Mouse (Mus musculus) stomach, embryonic 14.5 days (tissue): ENCODE data around the gene Ube2g2. TPM values are rescaled to one million over a fixed set of nuclear protein-coding genes. Genes with fewer than 3 reads are reported as not detected.

Experiments
- ATAC-seq: fragments of 200-750 bp; cut with Nextera tagmentation; 2 replicates; pipeline ENCODE4 v1.8.0; 2017; ENCODE audit warnings: low read depth, moderate TSS enrichment; ENCODE audit not compliant: insufficient number of reproducible peaks, insufficient read depth, low FRiP score
- H3K27ac ChIP-seq: fragments of 300-500 bp; sonication (generic); 2 replicates; pipeline ENCODE4 v1.5.1; 2014; ENCODE audit warnings: mild to moderate bottlenecking, low read length, moderate library complexity, mixed read lengths
- H3K27me3 ChIP-seq: fragments of 300-500 bp; sonication (generic); 2 replicates; pipeline ENCODE4 v1.6.1; 2014; ENCODE audit warnings: low read length, control low read depth, mixed read lengths; ENCODE audit not compliant: control insufficient read depth, insufficient read depth
- H3K36me3 ChIP-seq: fragments of 300-500 bp; sonication (generic); 2 replicates; pipeline ENCODE4 v1.6.1; 2014; ENCODE audit warnings: mild to moderate bottlenecking, control low read depth, low read length, moderate library complexity, mixed read lengths; ENCODE audit not compliant: control insufficient read depth, insufficient read depth
- H3K4me1 ChIP-seq: fragments of 300-500 bp; sonication (generic); 2 replicates; pipeline ENCODE4 v1.6.1; 2014; ENCODE audit warnings: low read length, control low read depth, mixed read lengths; ENCODE audit not compliant: control insufficient read depth, insufficient read depth
- H3K4me2 ChIP-seq: fragments of 300-500 bp; sonication (generic); replicated peaks from 2 replicates; pipeline ENCODE4 v1.6.1; 2014; ENCODE audit warnings: low read depth, low read length, control low read depth
- H3K4me3 ChIP-seq: fragments of 300-500 bp; sonication (generic); 2 replicates; pipeline ENCODE4 v1.5.1; 2014; ENCODE audit warnings: low read depth, low read length, control low read depth
- H3K9ac ChIP-seq: fragments of 300-500 bp; sonication (generic); replicated peaks from 2 replicates; pipeline ENCODE4 v1.6.1; 2014; ENCODE audit warnings: low read depth, mild to moderate bottlenecking, control low read depth, low read length, moderate library complexity, mixed read lengths
- H3K9me3 ChIP-seq: fragments of 300-500 bp; sonication (generic); 2 replicates; pipeline ENCODE4 v1.6.1; 2016; ENCODE audit warnings: low read depth, low read length, control low read depth; ENCODE audit not compliant: control insufficient read depth
- WGBS: fragments of 180-500 bp; shearing (Covaris S2); extraction: QIAGEN DNeasy Blood & Tissue Kit; methylation state at CpG from one replicate; pipeline ENCODE4 v1.1.7; 2014; 5-methylcytosine and 5-hydroxymethylcytosine counted together
- polyA plus RNA-seq: library from polyadenylated mRNA; unstranded; fragments of >200 nt; fragmentation: Nextera tagmentation; extraction: Ambion mirVana; gene quantifications from 2 replicates; pipeline ENCODE4 v1.2.1, GENCODE M21; 2014

Gene Ube2g2
- polyA plus RNA-seq, 1 experiment from 2014 or later = 44.3 TPM

DNA sequence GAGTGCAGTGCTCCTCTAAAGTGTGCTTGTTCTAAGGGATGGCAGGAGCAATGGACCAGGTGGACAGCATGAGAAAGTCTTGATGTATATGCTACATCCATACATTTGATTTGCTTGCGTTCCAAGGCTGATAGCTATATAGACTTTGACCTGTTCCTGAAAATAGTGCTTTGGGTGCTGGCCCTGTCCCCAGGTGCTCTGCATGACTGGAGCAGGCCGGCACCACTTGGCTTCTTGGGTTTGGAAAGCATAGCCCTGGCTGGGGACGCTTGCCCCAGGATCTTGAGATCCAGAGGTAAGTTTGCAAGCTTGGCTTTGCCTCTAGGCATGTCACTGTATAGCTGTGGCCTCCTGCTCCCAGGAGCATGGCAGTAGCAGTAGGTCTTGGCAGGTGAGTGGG, 35.4 kb upstream of the Ube2g2 start:
- Histone ChIP-seq H3K4me3 (no peak overlapping the region), H3K4me1 (peaks cover 13% of the 10 kb centered on the region), H3K9ac (no peak overlapping the region), H3K36me3 (peaks cover 15% of the 10 kb centered on the region), H3K27ac (no peak overlapping the region), H3K27me3 (no peaks in the 10 kb centered on the region), H3K4me2 (no peak overlapping the region), H3K9me3 (no peaks in the 10 kb centered on the region)
- 90% methylated on average over 3 of the region's 3 CpGs for WGBS
- ATAC-seq = no peak

DNA sequence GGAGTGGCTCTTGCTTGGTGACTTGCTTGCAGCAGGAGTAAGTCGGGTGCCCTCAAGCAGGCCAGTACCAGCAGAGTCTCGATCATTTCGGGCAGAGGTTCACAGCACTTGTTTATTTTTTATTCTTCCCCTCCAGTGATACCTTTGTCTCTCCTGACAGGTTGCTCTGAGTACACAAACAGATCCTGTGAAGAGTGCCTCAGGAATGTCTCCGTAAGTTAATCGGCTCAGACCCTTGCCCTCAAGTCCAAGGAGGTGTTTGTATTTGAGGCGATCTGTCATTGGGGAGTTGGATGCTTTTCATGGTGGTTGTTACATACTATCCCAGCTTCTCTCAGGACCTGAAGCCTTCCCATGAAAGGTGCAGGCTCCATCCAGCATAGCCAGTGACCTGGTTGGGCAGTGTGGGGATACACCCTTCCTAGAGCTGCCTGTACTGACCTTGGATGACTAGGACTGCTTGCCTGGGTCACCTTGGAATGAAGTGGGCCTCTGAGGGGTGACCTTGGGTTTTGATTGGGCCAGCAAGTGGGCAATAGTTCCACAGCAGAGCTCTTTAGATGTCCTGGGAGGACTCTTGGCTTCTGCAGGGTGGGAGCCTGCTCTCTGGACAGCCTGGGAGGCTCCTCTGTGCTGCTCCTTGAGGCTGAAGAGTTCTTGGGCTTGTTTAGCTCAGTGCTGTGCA, 34.8 kb upstream of the Ube2g2 start:
- Histone ChIP-seq H3K9me3 (no peaks in the 10 kb centered on the region), H3K4me1 (peaks cover 13% of the 10 kb centered on the region), H3K27ac (no peak overlapping the region), H3K36me3 (peaks cover 21% of the 10 kb centered on the region), H3K4me3 (no peak overlapping the region), H3K9ac (no peak overlapping the region), H3K4me2 (no peak overlapping the region), H3K27me3 (no peaks in the 10 kb centered on the region)
- no peak for ATAC-seq
- 66% methylated on average over 6 of the region's 6 CpGs for WGBS

DNA sequence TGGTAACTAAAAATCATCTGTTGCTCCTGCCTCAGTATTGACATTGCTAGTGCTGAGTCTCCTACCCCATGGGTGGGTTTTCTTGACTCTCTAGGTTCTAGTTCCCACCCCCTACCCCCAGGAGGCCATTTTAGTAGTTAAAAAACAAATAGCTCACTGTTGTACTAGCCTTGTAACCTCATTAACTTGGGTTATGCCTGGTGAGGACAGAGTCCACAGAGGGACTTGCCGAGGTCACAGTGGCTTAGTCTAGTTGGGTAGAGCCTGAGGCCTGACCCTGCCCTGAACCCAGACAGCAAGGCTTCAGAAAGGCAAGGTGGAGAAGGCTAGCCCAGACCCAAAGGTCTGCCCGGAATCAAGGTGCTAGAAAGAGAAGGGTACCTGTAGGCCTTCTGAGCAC, 34.0 kb upstream of the Ube2g2 start:
- WGBS = 82% methylated on average over 2 of the region's 2 CpGs
- H3K9ac ChIP-seq = no peak overlapping the region
- H3K27me3 ChIP-seq = no peaks in the 10 kb centered on the region
- no peak overlapping the region for H3K4me3 ChIP-seq
- H3K4me1 ChIP-seq = peaks cover 9% of the 10 kb centered on the region
- peaks cover 28% of the 10 kb centered on the region for H3K36me3 ChIP-seq
- H3K9me3 ChIP-seq = no peaks in the 10 kb centered on the region
- no peak overlapping the region for H3K4me2 ChIP-seq
- ATAC-seq = no peak
- no peak overlapping the region for H3K27ac ChIP-seq

DNA sequence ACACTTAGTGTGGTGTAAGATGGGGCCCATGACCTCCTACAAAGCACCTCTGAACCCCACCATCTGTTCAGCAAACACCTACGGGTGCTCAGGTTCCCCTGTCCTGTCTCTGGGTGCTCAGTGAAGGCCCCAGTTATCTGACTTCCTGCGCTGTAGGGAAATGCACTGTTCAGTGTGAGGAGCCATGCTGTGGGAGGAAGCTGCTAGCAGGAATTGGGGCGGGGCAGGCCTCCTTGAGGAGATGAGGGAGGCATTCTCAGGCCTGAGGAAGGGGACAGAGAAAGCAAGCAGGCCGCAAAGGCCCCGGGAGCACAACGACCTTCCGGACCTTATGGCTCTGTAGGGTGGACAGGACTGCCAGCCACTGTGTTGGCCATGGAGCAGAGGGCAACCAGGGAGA, 33.0 kb upstream of the Ube2g2 start:
- H3K9me3 ChIP-seq = no peaks in the 10 kb centered on the region
- H3K27me3 ChIP-seq = no peaks in the 10 kb centered on the region
- H3K4me1 ChIP-seq = peaks cover 8% of the 10 kb centered on the region
- no peak for ATAC-seq
- no peak overlapping the region for H3K9ac ChIP-seq
- H3K27ac ChIP-seq = peak overlapping the region; percentile 39; the same call in 1 of the 2 replicates
- WGBS = 78% methylated on average over 7 of the region's 7 CpGs
- no peak overlapping the region for H3K4me2 ChIP-seq
- H3K4me3 ChIP-seq = no peak overlapping the region
- peaks cover 39% of the 10 kb centered on the region for H3K36me3 ChIP-seq

DNA sequence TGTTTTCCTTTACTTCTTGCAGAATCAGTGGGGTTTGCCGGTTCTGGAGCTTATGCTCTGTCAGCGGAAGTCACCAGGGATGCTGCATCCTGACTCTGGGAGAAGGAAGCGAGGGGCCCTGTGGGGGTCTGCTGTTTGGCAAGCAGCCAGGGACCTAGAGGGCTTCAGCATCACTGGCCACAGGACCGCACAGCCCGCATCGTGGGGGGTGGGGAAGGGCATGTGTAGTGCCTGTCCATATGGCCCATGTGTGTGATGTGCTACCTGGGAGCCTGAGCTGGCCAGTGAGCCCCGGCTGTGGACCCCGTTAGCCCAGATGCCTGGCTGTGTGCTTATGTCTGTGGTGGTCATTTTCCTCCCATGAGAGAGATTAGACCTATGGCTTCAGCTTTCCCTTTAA, 32.3 kb upstream of the Ube2g2 start:
- Histone ChIP-seq H3K4me2 (no peak overlapping the region), H3K4me1 (peaks cover 8% of the 10 kb centered on the region), H3K9me3 (no peaks in the 10 kb centered on the region), H3K36me3 (peaks cover 45% of the 10 kb centered on the region), H3K4me3 (no peak overlapping the region), H3K27me3 (no peaks in the 10 kb centered on the region), H3K27ac (peak overlapping the region; percentile 39; the same call in 1 of the 2 replicates), H3K9ac (no peak overlapping the region)
- WGBS = 66% methylated on average over 8 of the region's 8 CpGs
- no peak for ATAC-seq

DNA sequence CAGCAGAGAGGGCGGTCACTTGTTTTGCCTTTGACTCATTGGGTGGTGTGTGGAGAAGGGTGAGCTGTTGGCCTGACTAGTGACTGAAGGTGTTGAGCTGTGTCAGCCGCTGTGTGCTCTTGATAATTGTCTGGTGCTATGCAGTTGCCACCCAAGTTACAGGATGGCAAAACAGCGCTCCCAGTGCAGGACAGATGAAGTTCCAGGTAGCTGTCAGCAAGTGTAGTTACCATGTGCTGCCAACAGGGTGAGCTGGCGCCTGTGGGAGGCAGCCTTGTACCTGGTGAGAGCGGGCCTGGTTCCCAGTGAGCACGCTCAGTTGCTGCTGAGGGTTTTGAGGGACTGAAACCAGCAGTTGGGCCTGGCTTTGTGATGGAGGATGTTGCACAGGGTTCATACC, 31.3 kb upstream of the Ube2g2 start:
- Histone ChIP-seq H3K9ac (no peak overlapping the region), H3K27ac (no peak overlapping the region; the same call in 1 of the 2 replicates), H3K4me2 (no peak overlapping the region), H3K4me3 (no peak overlapping the region), H3K36me3 (peaks cover 53% of the 10 kb centered on the region), H3K4me1 (peaks cover 8% of the 10 kb centered on the region), H3K9me3 (no peaks in the 10 kb centered on the region), H3K27me3 (no peaks in the 10 kb centered on the region)
- ATAC-seq = peak; percentile 64; the same call in 1 of the 2 replicates
- 39% methylated on average over 6 of the region's 6 CpGs for WGBS

DNA sequence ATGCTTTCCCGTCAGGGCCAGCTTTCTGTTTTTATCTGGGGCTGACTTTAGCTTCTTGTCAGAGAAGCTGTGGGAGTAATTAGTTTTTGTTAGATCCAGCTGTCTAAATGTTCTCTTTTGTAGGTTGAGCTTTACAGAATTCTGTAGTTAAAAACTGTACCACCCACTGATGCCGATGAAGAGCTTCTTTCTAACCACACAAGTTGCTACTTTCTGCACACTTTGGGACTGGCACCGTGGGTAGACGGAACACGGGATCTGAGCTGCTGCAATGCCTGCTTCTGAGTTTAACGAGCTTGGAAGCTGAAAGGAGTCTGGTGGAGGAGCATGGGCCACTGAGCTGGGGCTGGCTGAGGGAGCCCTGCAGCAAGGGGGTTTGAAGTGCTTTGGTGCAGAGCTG, 30.5 kb upstream of the Ube2g2 start:
- Histone ChIP-seq H3K4me1 (peaks cover 8% of the 10 kb centered on the region), H3K9me3 (no peaks in the 10 kb centered on the region), H3K4me3 (no peak overlapping the region), H3K4me2 (no peak overlapping the region), H3K9ac (no peak overlapping the region), H3K36me3 (peaks cover 57% of the 10 kb centered on the region), H3K27me3 (no peaks in the 10 kb centered on the region), H3K27ac (no peak overlapping the region)
- WGBS = 69% methylated on average over 6 of the region's 6 CpGs
- ATAC-seq = no peak

DNA sequence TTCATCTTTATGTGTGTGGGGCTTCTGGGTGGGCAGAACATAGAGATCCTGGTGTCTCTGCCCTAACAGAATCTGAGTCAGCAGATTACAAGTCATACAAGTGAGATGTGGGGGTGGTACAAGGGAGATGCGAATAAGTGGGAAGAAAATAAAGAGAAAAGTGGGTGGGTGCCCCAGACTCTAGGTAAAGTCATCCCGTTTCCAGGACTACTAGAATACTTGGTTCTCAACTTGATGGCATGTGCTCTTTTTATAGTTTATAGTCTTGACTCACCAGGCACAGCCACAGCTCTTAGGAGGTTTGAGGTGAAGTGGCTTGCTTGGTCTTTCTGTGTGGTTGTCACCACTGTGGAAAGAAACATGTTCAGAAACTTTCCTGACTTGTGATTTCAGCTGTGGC, 26.0 kb upstream of the Ube2g2 start:
- WGBS = 82% methylated on average over 2 of the region's 2 CpGs
- Histone ChIP-seq H3K4me2 (no peak overlapping the region), H3K27ac (no peak overlapping the region), H3K4me1 (no peaks in the 10 kb centered on the region; the same call in 1 of the 2 replicates), H3K9ac (no peak overlapping the region), H3K27me3 (no peaks in the 10 kb centered on the region), H3K9me3 (no peaks in the 10 kb centered on the region), H3K4me3 (no peak overlapping the region), H3K36me3 (peaks cover 63% of the 10 kb centered on the region)
- no peak for ATAC-seq

DNA sequence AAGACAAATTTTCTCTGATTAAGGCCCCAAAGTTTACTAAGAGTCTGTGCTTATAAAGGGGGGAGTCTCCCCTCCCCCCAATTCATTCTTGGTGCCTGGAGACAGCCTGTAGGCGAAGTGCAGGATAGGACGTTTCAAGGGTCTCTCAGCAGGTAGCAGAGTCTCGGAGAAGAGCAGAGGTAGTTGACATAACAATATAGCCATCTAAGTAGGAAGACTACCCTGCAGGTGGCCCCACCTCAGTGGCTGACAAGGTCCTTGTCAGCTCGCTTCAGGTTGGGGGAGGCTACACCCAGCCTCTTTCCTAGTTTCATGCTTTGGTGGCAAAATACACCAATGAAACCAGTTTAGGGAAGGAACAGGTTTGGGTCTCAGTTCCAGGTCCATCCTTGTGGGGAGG, 19.1 kb upstream of the Ube2g2 start:
- H3K9me3 ChIP-seq = no peaks in the 10 kb centered on the region
- no peaks in the 10 kb centered on the region for H3K27me3 ChIP-seq
- H3K36me3 ChIP-seq = peaks cover 5% of the 10 kb centered on the region
- no peak overlapping the region for H3K4me2 ChIP-seq
- H3K4me1 ChIP-seq = peaks cover 12% of the 10 kb centered on the region
- H3K27ac ChIP-seq = no peak overlapping the region
- H3K9ac ChIP-seq = no peak overlapping the region
- WGBS = 68% methylated on average over 4 of the region's 4 CpGs
- H3K4me3 ChIP-seq = no peak overlapping the region
- no peak for ATAC-seq
